8 mouse cellular contexts compared by ENCODE assay signal in genomic region chr8:105259721-105260320, GRCm38 (mm10). TPM values are rescaled to one million over a fixed set of nuclear protein-coding genes. Genes with fewer than 3 reads are reported as not detected.
DNase-seq lines count a peak whose midpoint lies in the region; ATAC-seq and TF ChIP-seq lines count a peak whose summit lies in the region.

No protein-coding gene starts in this region.

- no peaks in the 10 kb centered on the region for H3K36me3 ChIP-seq in embryonic facial prominence, embryonic 15.5 days
- H3K36me3 ChIP-seq in heart, embryonic 14.5 days (ENCODE audit: control insufficient read depth, insufficient read depth, low read length): no peaks in the 10 kb centered on the region
- H3K36me3 ChIP-seq in kidney, postnatal 0 days (ENCODE audit: insufficient read depth, low read length): no peaks in the 10 kb centered on the region
- H3K36me3 ChIP-seq in lung, embryonic 14.5 days (ENCODE audit: insufficient read depth): no peaks in the 10 kb centered on the region
- no peaks in the 10 kb centered on the region for H3K36me3 ChIP-seq in neural tube, embryonic 15.5 days

- H3K9ac ChIP-seq in embryonic facial prominence, embryonic 15.5 days: no peak overlapping the region
- H3K9ac ChIP-seq in heart, embryonic 14.5 days (ENCODE audit: low read length): peak overlapping the region; percentile 45; the same call in 1 of the 2 replicates
- H3K9ac ChIP-seq in kidney, postnatal 0 days (ENCODE audit: low read depth, low read length): 0 out of 2 replicates have a peak overlapping the region, but pooled peaks have one; percentile 28
- H3K9ac ChIP-seq in lung, embryonic 14.5 days: peak overlapping the region; percentile 4; the same call in 1 of the 2 replicates
- H3K9ac ChIP-seq in neural tube, embryonic 15.5 days (replicated peaks): peak overlapping the region; percentile 18; the same call in 1 of the 2 replicates

- peak; percentile 84 for DNase-seq in CD4-positive, CD25-positive, alpha-beta regulatory T cell, adult 2 months (ENCODE audit: low read depth, low spot score)
- peak; percentile 71 for DNase-seq in kidney, postnatal 0 days (ENCODE audit: low spot score)
- peak; percentile 88 for DNase-seq in lung, embryonic 14.5 days
- peak; percentile 79 for DNase-seq in testis, postnatal 14 days (ENCODE audit: low spot score)

- H3K27me3 ChIP-seq in embryonic facial prominence, embryonic 15.5 days: peaks cover 51% of the 10 kb centered on the region
- peaks cover 32% of the 10 kb centered on the region for H3K27me3 ChIP-seq in heart, embryonic 14.5 days (ENCODE audit: control insufficient read depth, insufficient read depth, low read length)
- H3K27me3 ChIP-seq in kidney, postnatal 0 days (ENCODE audit: insufficient read depth, low read length): 0 out of 2 replicates have a peak, but pooled peaks cover 8% of the 10 kb centered on the region
- peaks cover 33% of the 10 kb centered on the region for H3K27me3 ChIP-seq in lung, embryonic 14.5 days (ENCODE audit: insufficient read depth, low read length)
- peaks cover 83% of the 10 kb centered on the region for H3K27me3 ChIP-seq in neural tube, embryonic 15.5 days (replicated peaks)

- H3K4me3 ChIP-seq in bone marrow macrophage, adult 2 months (ENCODE audit: insufficient read depth, low read length): peak overlapping the region; percentile 55
- H3K4me3 ChIP-seq in embryonic facial prominence, embryonic 15.5 days (replicated peaks): peak overlapping the region; percentile 40
- peak overlapping the region; percentile 27 to 40 for H3K4me3 ChIP-seq in heart, embryonic 14.5 days (ENCODE audit: control insufficient read depth in 1 of 2, insufficient read depth in 1 of 2, low read depth in 1 of 2, low read length in 2 of 2)
- peak overlapping the region; percentile 29 for H3K4me3 ChIP-seq in kidney, postnatal 0 days (replicated peaks; ENCODE audit: low read depth, low read length)
- peak overlapping the region; percentile 37 for H3K4me3 ChIP-seq in lung, embryonic 14.5 days (ENCODE audit: low read depth, low read length)
- peak overlapping the region; percentile 41 for H3K4me3 ChIP-seq in neural tube, embryonic 15.5 days (replicated peaks)

- no peak for TF ChIP-seq POLR2A in bone marrow macrophage, adult 2 months (IDR thresholded peaks at IDR 0.05; ENCODE audit: borderline replicate concordance, low read depth, low read length)

- peaks cover 26% of the 10 kb centered on the region for H3K4me1 ChIP-seq in bone marrow macrophage, adult 2 months (ENCODE audit: control insufficient read depth, insufficient read depth, low read length)
- H3K4me1 ChIP-seq in embryonic facial prominence, embryonic 15.5 days: peaks cover 36% of the 10 kb centered on the region
- H3K4me1 ChIP-seq in heart, embryonic 14.5 days (ENCODE audit: control insufficient read depth in 2 of 2, insufficient read depth in 2 of 2, low read length in 2 of 2): peaks cover 6 to 26% of the 10 kb centered on the region in 2 experiments
- peaks cover 13% of the 10 kb centered on the region; the same call in 1 of the 2 replicates for H3K4me1 ChIP-seq in kidney, postnatal 0 days (replicated peaks; ENCODE audit: insufficient read depth, low read length)
- H3K4me1 ChIP-seq in lung, embryonic 14.5 days (ENCODE audit: insufficient read depth): peaks cover 10% of the 10 kb centered on the region; the same call in 1 of the 2 replicates
- peaks cover 34% of the 10 kb centered on the region for H3K4me1 ChIP-seq in neural tube, embryonic 15.5 days

- no peak overlapping the region for H3K27ac ChIP-seq in bone marrow macrophage, adult 2 months (ENCODE audit: insufficient read depth, low read depth, low read length)
- H3K27ac ChIP-seq in embryonic facial prominence, embryonic 15.5 days (replicated peaks): no peak overlapping the region
- H3K27ac ChIP-seq in heart, embryonic 14.5 days (replicated peaks in 1 of 2; ENCODE audit: control insufficient read depth in 1 of 2, insufficient read depth in 1 of 2, low read depth in 2 of 2, low read length in 2 of 2): no peak overlapping the region
- no peak overlapping the region for H3K27ac ChIP-seq in kidney, postnatal 0 days
- H3K27ac ChIP-seq in lung, embryonic 14.5 days (ENCODE audit: low read depth): no peak overlapping the region
- H3K27ac ChIP-seq in neural tube, embryonic 15.5 days (replicated peaks): no peak overlapping the region

- peak overlapping the region; percentile 68 for H3K4me2 ChIP-seq in embryonic facial prominence, embryonic 15.5 days (replicated peaks)
- peak overlapping the region; percentile 92 for H3K4me2 ChIP-seq in heart, embryonic 14.5 days (ENCODE audit: low read length)
- peak overlapping the region; percentile 66 for H3K4me2 ChIP-seq in kidney, postnatal 0 days (ENCODE audit: low read length)
- peak overlapping the region; percentile 67 for H3K4me2 ChIP-seq in lung, embryonic 14.5 days
- H3K4me2 ChIP-seq in neural tube, embryonic 15.5 days: peak overlapping the region; percentile 82

- 1% methylated on average over 30 of the region's 30 CpGs for WGBS in embryonic facial prominence, embryonic 15.5 days
- WGBS in heart, embryonic 14.5 days: 4% methylated on average over 30 of the region's 30 CpGs
- 4% methylated on average over 30 of the region's 30 CpGs for WGBS in kidney, postnatal 0 days
- WGBS in lung, embryonic 14.5 days: 3% methylated on average over 30 of the region's 30 CpGs
- 3% methylated on average over 30 of the region's 30 CpGs for WGBS in neural tube, embryonic 15.5 days

- peak; percentile 95 for TF ChIP-seq CTCF in bone marrow macrophage, adult 2 months (IDR thresholded peaks at IDR 0.05; ENCODE audit: low read depth, low read length)
- peak; percentile 97 for TF ChIP-seq CTCF in kidney, postnatal 0 days (IDR thresholded peaks at IDR 0.05; ENCODE audit: low read depth)
- TF ChIP-seq CTCF in lung, embryonic 14.5 days (IDR thresholded peaks at IDR 0.05; ENCODE audit: low read depth): peak; percentile 93

- ATAC-seq in embryonic facial prominence, embryonic 15.5 days (ENCODE audit: insufficient number of reproducible peaks, low FRiP score, low TSS enrichment, low read depth): no peak
- ATAC-seq in heart, embryonic 14.5 days (ENCODE audit: insufficient number of reproducible peaks, insufficient read depth, low FRiP score, low read depth): peak; percentile 11; the same call in 1 of the 2 replicates
- peak; percentile 25; the same call in 1 of the 2 replicates for ATAC-seq in kidney, postnatal 0 days (replicated peaks; ENCODE audit: low FRiP score, low read depth)
- peak; percentile 20 for ATAC-seq in lung, embryonic 14.5 days (ENCODE audit: insufficient read depth)
- ATAC-seq in neural tube, embryonic 15.5 days (ENCODE audit: low FRiP score): peak; percentile 62; the same call in 1 of the 2 replicates

- no peaks in the 10 kb centered on the region for H3K9me3 ChIP-seq in embryonic facial prominence, embryonic 15.5 days (replicated peaks)
- H3K9me3 ChIP-seq in heart, embryonic 14.5 days (ENCODE audit: control insufficient read depth, low read length): 0 out of 2 replicates have a peak, but pooled peaks cover 3% of the 10 kb centered on the region
- H3K9me3 ChIP-seq in kidney, postnatal 0 days (replicated peaks; ENCODE audit: low read length): no peaks in the 10 kb centered on the region
- H3K9me3 ChIP-seq in lung, embryonic 14.5 days (ENCODE audit: low read depth, low read length): no peaks in the 10 kb centered on the region
- no peaks in the 10 kb centered on the region for H3K9me3 ChIP-seq in neural tube, embryonic 15.5 days (replicated peaks)

RNA-seq across cellular contexts. Expression of gene Tradd, which starts 4.6 kb away (rescaled TPM):
- 23.6 and 26.2 TPM in 2 replicates for polyA plus RNA-seq in bone marrow macrophage, adult 2 months (2012; ENCODE audit: insufficient read depth, insufficient read length, missing spikeins)
- polyA plus RNA-seq in embryonic facial prominence, embryonic 15.5 days (2015; fragmentation: Nextera tagmentation; extraction: Ambion mirVana): 27.4 and 28.8 TPM in 2 replicates
- polyA plus RNA-seq in heart, embryonic 14.5 days (2014; fragmentation: Nextera tagmentation; extraction: Ambion mirVana): 15.2 and 18.0 TPM in 2 replicates
- 21.8 and 24.2 TPM in 2 replicates for polyA plus RNA-seq in kidney, postnatal 0 days (2015; fragmentation: Nextera tagmentation; extraction: Ambion mirVana)
- polyA plus RNA-seq in lung, embryonic 14.5 days (2014; fragmentation: Nextera tagmentation; extraction: Ambion mirVana): 24.3 and 26.1 TPM in 2 replicates
- polyA plus RNA-seq in neural tube, embryonic 15.5 days (2015; fragmentation: Nextera tagmentation; extraction: Ambion mirVana): 20.7 and 24.3 TPM in 2 replicates

RNA-seq across cellular contexts. Expression of gene Fbxl8, which starts 4.6 kb away (rescaled TPM):
- 6.5 and 6.8 TPM in 2 replicates for polyA plus RNA-seq in bone marrow macrophage, adult 2 months (2012; ENCODE audit: insufficient read depth, insufficient read length, missing spikeins)
- 3.3 and 4.0 TPM in 2 replicates for polyA plus RNA-seq in embryonic facial prominence, embryonic 15.5 days (2015; fragmentation: Nextera tagmentation; extraction: Ambion mirVana)
- polyA plus RNA-seq in heart, embryonic 14.5 days (2014; fragmentation: Nextera tagmentation; extraction: Ambion mirVana): 2.9 and 4.0 TPM in 2 replicates
- polyA plus RNA-seq in kidney, postnatal 0 days (2015; fragmentation: Nextera tagmentation; extraction: Ambion mirVana): 1.8 and 2.4 TPM in 2 replicates
- polyA plus RNA-seq in lung, embryonic 14.5 days (2014; fragmentation: Nextera tagmentation; extraction: Ambion mirVana): 3.8 and 4.6 TPM in 2 replicates
- 1.9 and 3.0 TPM in 2 replicates for polyA plus RNA-seq in neural tube, embryonic 15.5 days (2015; fragmentation: Nextera tagmentation; extraction: Ambion mirVana)

RNA-seq across cellular contexts. Expression of gene B3gnt9, which starts 4.9 kb away (rescaled TPM):
- 1.1 and 1.6 TPM in 2 replicates for polyA plus RNA-seq in bone marrow macrophage, adult 2 months (2012; ENCODE audit: insufficient read depth, insufficient read length, missing spikeins)
- polyA plus RNA-seq in embryonic facial prominence, embryonic 15.5 days (2015; fragmentation: Nextera tagmentation; extraction: Ambion mirVana): 45.5 and 49.2 TPM in 2 replicates
- polyA plus RNA-seq in heart, embryonic 14.5 days (2014; fragmentation: Nextera tagmentation; extraction: Ambion mirVana): 11.5 and 15.0 TPM in 2 replicates
- 7.5 and 7.7 TPM in 2 replicates for polyA plus RNA-seq in kidney, postnatal 0 days (2015; fragmentation: Nextera tagmentation; extraction: Ambion mirVana)
- 17.4 and 21.2 TPM in 2 replicates for polyA plus RNA-seq in lung, embryonic 14.5 days (2014; fragmentation: Nextera tagmentation; extraction: Ambion mirVana)
- polyA plus RNA-seq in neural tube, embryonic 15.5 days (2015; fragmentation: Nextera tagmentation; extraction: Ambion mirVana): 12.3 and 12.4 TPM in 2 replicates

RNA-seq across cellular contexts. Expression of gene Hsf4, which starts 9.8 kb away (rescaled TPM):
- polyA plus RNA-seq in bone marrow macrophage, adult 2 months (2012; ENCODE audit: insufficient read depth, insufficient read length, missing spikeins): 4.7 and 5.0 TPM in 2 replicates
- polyA plus RNA-seq in embryonic facial prominence, embryonic 15.5 days (2015; fragmentation: Nextera tagmentation; extraction: Ambion mirVana): 0.13 and 0.33 TPM in 2 replicates
- polyA plus RNA-seq in heart, embryonic 14.5 days (2014; fragmentation: Nextera tagmentation; extraction: Ambion mirVana): 0.27 TPM in 1 of 2 replicates, not detected in the other
- polyA plus RNA-seq in kidney, postnatal 0 days (2015; fragmentation: Nextera tagmentation; extraction: Ambion mirVana): 0.12 TPM in 1 of 2 replicates, not detected in the other
- polyA plus RNA-seq in lung, embryonic 14.5 days (2014; fragmentation: Nextera tagmentation; extraction: Ambion mirVana): 0.33 and 0.34 TPM in 2 replicates
- polyA plus RNA-seq in neural tube, embryonic 15.5 days (2015; fragmentation: Nextera tagmentation; extraction: Ambion mirVana): 0.45 and 0.92 TPM in 2 replicates

RNA-seq across cellular contexts. Expression of gene Nol3, which starts 16.1 kb away (rescaled TPM):
- 0.23 TPM in 1 of 2 replicates, not detected in the other for polyA plus RNA-seq in bone marrow macrophage, adult 2 months (2012; ENCODE audit: insufficient read depth, insufficient read length, missing spikeins)
- polyA plus RNA-seq in embryonic facial prominence, embryonic 15.5 days (2015; fragmentation: Nextera tagmentation; extraction: Ambion mirVana): 3.6 and 4.4 TPM in 2 replicates
- 2.9 and 3.4 TPM in 2 replicates for polyA plus RNA-seq in heart, embryonic 14.5 days (2014; fragmentation: Nextera tagmentation; extraction: Ambion mirVana)
- polyA plus RNA-seq in kidney, postnatal 0 days (2015; fragmentation: Nextera tagmentation; extraction: Ambion mirVana): 0.29 and 0.68 TPM in 2 replicates
- polyA plus RNA-seq in lung, embryonic 14.5 days (2014; fragmentation: Nextera tagmentation; extraction: Ambion mirVana): 0.61 and 1.1 TPM in 2 replicates
- polyA plus RNA-seq in neural tube, embryonic 15.5 days (2015; fragmentation: Nextera tagmentation; extraction: Ambion mirVana): 5.7 and 6.2 TPM in 2 replicates
